Mouse (Mus musculus) megakaryocyte, embryonic 14.5 days (primary cell): ENCODE data around the gene Bcl2l13.

Experiments used
- FLI1 ChIP-seq: IDR thresholded peaks from 2 replicates; pipeline ENCODE4 v1.6.1; 2012; ENCODE audit warnings: low read length, inconsistent platforms, mixed read lengths
- GATA1 ChIP-seq: IDR thresholded peaks from 3 replicates; pipeline ENCODE4 v1.6.1; 2012; ENCODE audit warnings: mixed read lengths, low read length, inconsistent platforms, borderline replicate concordance

- no peak for TF ChIP-seq GATA1
- TF ChIP-seq FLI1 = no peak
These were observed 91.8 kb downstream of the Bcl2l13 start for GRCm38 (mm10) chr6:120927765-120928164.
